Mouse (Mus musculus) liver, postnatal 0 days (tissue): ENCODE measurements at regions not wholly inside any gene's neighbourhood (a gene's known extent, or its start where the extent isn't known, plus 50 kb on each side); places are given as distances from the start of the nearest gene placed in this dataset.

Source experiments
- CTCF ChIP-seq: sonication (generic); IDR thresholded peaks from 2 replicates; pipeline ENCODE4 v1.5.1; 2016; ENCODE audit warnings: antibody characterized with exemption, low read depth
- EP300 ChIP-seq: IDR thresholded peaks from 2 replicates; pipeline ENCODE4 v1.6.1; 2016; ENCODE audit warnings: antibody characterized with exemption, low read depth, mild to moderate bottlenecking

DNA sequence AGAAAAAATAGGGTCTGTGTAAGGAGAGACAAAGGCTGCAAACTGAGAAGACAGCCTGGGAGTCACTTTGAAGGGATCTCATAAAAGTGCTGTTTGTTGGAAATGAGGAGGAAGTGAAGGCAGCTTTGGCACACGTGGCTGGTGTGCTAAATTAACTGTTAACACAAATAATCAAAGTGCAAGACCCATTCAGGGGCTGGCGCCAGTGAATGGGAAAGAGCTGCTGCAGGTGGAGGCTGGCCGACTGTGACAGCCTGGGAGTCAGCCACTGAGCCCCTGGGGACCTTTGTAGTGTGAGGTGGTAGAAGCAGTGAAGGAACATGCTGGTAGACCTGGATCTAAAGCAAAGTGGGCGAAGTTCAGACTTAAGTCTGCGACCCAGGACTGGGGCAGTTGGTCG lies 57.8 kb upstream of the Gm21897 start:
- TF ChIP-seq CTCF (no peak), EP300 (no peak)
